Mouse (Mus musculus) layer of hippocampus, adult 9-11 months (tissue): ENCODE data around the gene Akr1b7.
A peak's percentile ranks its signal among the peaks of the same experiment; 100 is the strongest.

ENCODE experiments used
- DNase-seq: peaks from one replicate; pipeline ENCODE4 v3.0.0; 2022

Gene Akr1b7

GRCm38 (mm10) chr6:34441556-34442257, 29.6 kb downstream of the Akr1b7 start:
- no peak for DNase-seq

- no peak for DNase-seq
Measured at GRCm38 (mm10) chr6:34443791-34444190, 31.7 kb downstream of the Akr1b7 start.

- peak; percentile 62 for DNase-seq
Measured at GRCm38 (mm10) chr6:34447961-34448360, 35.8 kb downstream of the Akr1b7 start.

- DNase-seq = no peak
Measured at GRCm38 (mm10) chr6:34448696-34449095, 36.6 kb downstream of the Akr1b7 start.

- no peak for DNase-seq
Measured at GRCm38 (mm10) chr6:34452963-34453770, 41.0 kb downstream of the Akr1b7 start.

GRCm38 (mm10) chr6:34459456-34459855, 47.3 kb downstream of the Akr1b7 start:
- DNase-seq = no peak

- no peak for DNase-seq
Measured at GRCm38 (mm10) chr6:34460651-34461050, 48.5 kb downstream of the Akr1b7 start.

- DNase-seq = no peak
Measured at GRCm38 (mm10) chr6:34463582-34463981, 51.4 kb downstream of the Akr1b7 start.

- no peak for DNase-seq
Measured at GRCm38 (mm10) chr6:34471434-34472110, 59.4 kb downstream of the Akr1b7 start.
